In genomic region chr8:105011136-105011535, GRCm38 (mm10) we compare ENCODE assay signal across 16 mouse cellular contexts. TPM values are rescaled to one million over a fixed set of nuclear protein-coding genes. Genes with fewer than 3 reads are reported as not detected.
DNase-seq lines count a peak whose midpoint lies in the region; ATAC-seq and TF ChIP-seq lines count a peak whose summit lies in the region.
"Had no signal": no experiment of that assay in that cellular context is flagged by ENCODE, and none has a peak within 500 bp of the region (broad histone marks: within the 10 kb centered on the region; RNA-seq: fewer than 3 reads in every experiment).

No protein-coding gene starts in this region.

- no peaks in the 10 kb centered on the region for H3K36me3 ChIP-seq in liver, adult 2 months (ENCODE audit: control insufficient read depth, insufficient read depth, low read length)
- H3K36me3 ChIP-seq in liver, embryonic 12.5 days = no peaks in the 10 kb centered on the region
- H3K36me3 ChIP-seq in hindbrain, embryonic 14.5 days (replicated peaks; ENCODE audit: control insufficient read depth, insufficient read depth) = no peaks in the 10 kb centered on the region
- H3K36me3 ChIP-seq in forebrain, embryonic 12.5 days (replicated peaks) = no peaks in the 10 kb centered on the region
- H3K36me3 ChIP-seq: liver, embryonic 13.5 days had no signal

- no peaks in the 10 kb centered on the region for H3K79me2 ChIP-seq in liver, adult 2 months (ENCODE audit: control insufficient read depth, insufficient read depth, low read length)

- ATAC-seq in liver, embryonic 12.5 days = no peak
- peak; percentile 60; the same call in 1 of the 2 replicates for ATAC-seq in megakaryocyte progenitor cell, adult 5-6 weeks (replicated peaks; ENCODE audit: poor library complexity)
- no peak for ATAC-seq in hindbrain, embryonic 14.5 days (ENCODE audit: low FRiP score)
- no peak for ATAC-seq in forebrain, embryonic 12.5 days (ENCODE audit: low FRiP score)
- ATAC-seq: activated CD4-positive, CD25-positive, alpha-beta regulatory T cell, adult 4 months had no signal

- no peak for TF ChIP-seq POLR2A in liver, adult 2 months (IDR thresholded peaks at IDR 0.05; ENCODE audit: extremely low read depth, insufficient read depth, low read length)

- no peak overlapping the region for H3K4me2 ChIP-seq in liver, embryonic 12.5 days
- no peak overlapping the region for H3K4me2 ChIP-seq in hindbrain, embryonic 14.5 days (replicated peaks)
- H3K4me2 ChIP-seq in forebrain, embryonic 12.5 days = no peak overlapping the region
- H3K4me2 ChIP-seq: liver, embryonic 13.5 days had no signal

- no peaks in the 10 kb centered on the region for H3K27me3 ChIP-seq in liver, adult 2 months (ENCODE audit: control insufficient read depth, insufficient read depth, low read length)
- H3K27me3 ChIP-seq in liver, embryonic 12.5 days (replicated peaks) = no peaks in the 10 kb centered on the region
- H3K27me3 ChIP-seq in hindbrain, embryonic 14.5 days (ENCODE audit: control insufficient read depth, insufficient read depth, low read length) = no peaks in the 10 kb centered on the region
- no peaks in the 10 kb centered on the region for H3K27me3 ChIP-seq in forebrain, embryonic 12.5 days
- H3K27me3 ChIP-seq: liver, embryonic 13.5 days had no signal

- H3K4me1 ChIP-seq in liver, adult 2 months (ENCODE audit: control insufficient read depth, insufficient read depth, low read length) = peaks cover 15% of the 10 kb centered on the region
- no peaks in the 10 kb centered on the region for H3K4me1 ChIP-seq in liver, embryonic 12.5 days
- H3K4me1 ChIP-seq in hindbrain, embryonic 14.5 days (replicated peaks; ENCODE audit: control insufficient read depth, insufficient read depth, low read length) = no peaks in the 10 kb centered on the region
- H3K4me1 ChIP-seq in forebrain, embryonic 12.5 days = no peaks in the 10 kb centered on the region
- H3K4me1 ChIP-seq: liver, embryonic 13.5 days; megakaryocyte, embryonic 14.5 days had no signal

- no peak overlapping the region for H3K4me3 ChIP-seq in liver, adult 2 months (ENCODE audit: insufficient read depth, low read depth, low read length)
- H3K4me3 ChIP-seq in liver, embryonic 12.5 days = no peak overlapping the region
- H3K4me3 ChIP-seq in hindbrain, embryonic 14.5 days (replicated peaks; ENCODE audit: low read length) = no peak overlapping the region
- no peak overlapping the region for H3K4me3 ChIP-seq in forebrain, embryonic 12.5 days (replicated peaks)
- H3K4me3 ChIP-seq: liver, embryonic 13.5 days; megakaryocyte, embryonic 14.5 days had no signal

- TF ChIP-seq CTCF in liver, adult 2 months (IDR thresholded peaks at IDR 0.05; ENCODE audit: low read depth, low read length) = peak; percentile 27; the same call in 1 of the 2 replicates

- peak; percentile 28 for DNase-seq in gastrocnemius, adult 18-20 months (ENCODE audit: low spot score)
- DNase-seq in gastrocnemius, adult 8-10 months (ENCODE audit: low spot score in 2 of 2) = no peak
- DNase-seq in liver, adult 2 months (ENCODE audit: extremely low read depth, low read depth, low spot score) = peak; percentile 51
- DNase-seq in R1 (ENCODE audit: low read depth, low spot score) = peak; percentile 20
- DNase-seq in hindbrain, embryonic 14.5 days (ENCODE audit: low spot score) = no peak
- DNase-seq: liver, embryonic 13.5 days had no signal

- 79% methylated on average over 12 of the region's 12 CpGs for WGBS in liver, adult 2 months
- WGBS in liver, embryonic 12.5 days (ENCODE audit: insufficient replicate concordance) = 63% methylated on average over 12 of the region's 12 CpGs
- 82% methylated on average over 12 of the region's 12 CpGs for WGBS in hindbrain, embryonic 14.5 days
- WGBS in forebrain, embryonic 12.5 days = 79% methylated on average over 12 of the region's 12 CpGs

- 0 out of 2 replicates have a peak, but pooled peaks cover 6% of the 10 kb centered on the region for H3K9me3 ChIP-seq in liver, embryonic 12.5 days (replicated peaks)
- H3K9me3 ChIP-seq in hindbrain, embryonic 14.5 days (ENCODE audit: control insufficient read depth, low read length) = no peaks in the 10 kb centered on the region
- no peaks in the 10 kb centered on the region for H3K9me3 ChIP-seq in forebrain, embryonic 12.5 days

- H3K27ac ChIP-seq in liver, adult 2 months (replicated peaks; ENCODE audit: insufficient read depth, low read depth, low read length) = peak overlapping the region; percentile 76
- H3K27ac ChIP-seq in liver, embryonic 12.5 days = no peak overlapping the region
- no peak overlapping the region for H3K27ac ChIP-seq in hindbrain, embryonic 14.5 days
- no peak overlapping the region for H3K27ac ChIP-seq in forebrain, embryonic 12.5 days
- H3K27ac ChIP-seq: liver, embryonic 13.5 days had no signal

- no peak overlapping the region; the same call in 1 of the 2 replicates for H3K9ac ChIP-seq in liver, adult 2 months (ENCODE audit: low read depth, low read length)
- H3K9ac ChIP-seq in liver, embryonic 12.5 days = no peak overlapping the region
- H3K9ac ChIP-seq in hindbrain, embryonic 14.5 days = no peak overlapping the region
- H3K9ac ChIP-seq in forebrain, embryonic 12.5 days = no peak overlapping the region
- H3K9ac ChIP-seq: liver, embryonic 13.5 days had no signal

RNA-seq across cellular contexts. Expression of gene Ces2h, which starts 10.5 kb away (rescaled TPM):
- total RNA-seq in gastrocnemius, adult 18-20 months (2021) = not detected
- not detected for total RNA-seq in gastrocnemius, adult 8-10 months (2022)
- total RNA-seq in liver, adult 2 months (2014; rRNA removed) = 0.07 and 0.18 TPM in 2 replicates
- 0.22 and 0.26 TPM in 2 replicates for polyA plus RNA-seq in liver, adult 2 months (2012; rRNA removed)
- polyA plus RNA-seq in liver, embryonic 12.5 days (2016; fragmentation: Nextera tagmentation; extraction: Ambion mirVana) = not detected in 2 replicates
- total RNA-seq in megakaryocyte progenitor cell, adult 5-6 weeks (2015) = not detected in 2 replicates
- total RNA-seq in megakaryocyte progenitor cell, adult 5-6 weeks (2017) = not detected in 2 replicates
- not detected in 2 replicates for polyA plus RNA-seq in hindbrain, embryonic 14.5 days (2014; fragmentation: Nextera tagmentation; extraction: Ambion mirVana)
- not detected in 2 replicates for polyA plus RNA-seq in forebrain, embryonic 12.5 days (2016; fragmentation: Nextera tagmentation; extraction: Ambion mirVana)
- total RNA-seq: heart, adult 18-20 months; hematopoietic stem cell, adult 5-6 weeks; left cerebral cortex, adult 18-20 months had no signal
- polyA plus RNA-seq: activated CD4-positive, CD25-positive, alpha-beta regulatory T cell, adult 4 months; embryonic facial prominence, embryonic 14.5 days; liver, embryonic 13.5 days had no signal

RNA-seq across cellular contexts. Expression of gene Ces3a, which starts 37.3 kb away (rescaled TPM):
- under 1 TPM in 1 of 2 experiments, not detected in 1; 0.57 TPM for total RNA-seq in gastrocnemius, adult 18-20 months (2021)
- not detected for total RNA-seq in gastrocnemius, adult 8-10 months (2022)
- total RNA-seq in liver, adult 2 months (2014; rRNA removed) = 819 and 925 TPM in 2 replicates
- 768 and 1,045 TPM in 2 replicates for polyA plus RNA-seq in liver, adult 2 months (2012; rRNA removed)
- polyA plus RNA-seq in liver, embryonic 12.5 days (2016; fragmentation: Nextera tagmentation; extraction: Ambion mirVana) = not detected in 2 replicates
- not detected in 2 replicates for total RNA-seq in megakaryocyte progenitor cell, adult 5-6 weeks (2015)
- total RNA-seq in megakaryocyte progenitor cell, adult 5-6 weeks (2017) = not detected in 2 replicates
- polyA plus RNA-seq in hindbrain, embryonic 14.5 days (2014; fragmentation: Nextera tagmentation; extraction: Ambion mirVana) = not detected in 2 replicates
- polyA plus RNA-seq in forebrain, embryonic 12.5 days (2016; fragmentation: Nextera tagmentation; extraction: Ambion mirVana) = not detected in 2 replicates
- total RNA-seq: heart, adult 18-20 months; hematopoietic stem cell, adult 5-6 weeks; left cerebral cortex, adult 18-20 months had no signal
- polyA plus RNA-seq: activated CD4-positive, CD25-positive, alpha-beta regulatory T cell, adult 4 months; embryonic facial prominence, embryonic 14.5 days; large intestine, adult 2 months had no signal

RNA-seq across cellular contexts. Expression of gene Ces2g, which starts 49.6 kb away (rescaled TPM):
- under 1 TPM; 0.40 to 0.50 TPM for total RNA-seq in gastrocnemius, adult 18-20 months (2021)
- total RNA-seq in gastrocnemius, adult 8-10 months (2022) = under 1 TPM; 0.31 to 0.51 (median 0.36) TPM
- 34.6 and 36.9 TPM in 2 replicates for total RNA-seq in liver, adult 2 months (2014; rRNA removed)
- 19.6 and 31.6 TPM in 2 replicates for polyA plus RNA-seq in liver, adult 2 months (2012; rRNA removed)
- polyA plus RNA-seq in liver, embryonic 12.5 days (2016; fragmentation: Nextera tagmentation; extraction: Ambion mirVana) = 7.6 and 7.8 TPM in 2 replicates
- 36.2 and 75.8 TPM in 2 replicates for total RNA-seq in megakaryocyte progenitor cell, adult 5-6 weeks (2015)
- 6.1 and 14.2 TPM in 2 replicates for total RNA-seq in megakaryocyte progenitor cell, adult 5-6 weeks (2017)
- polyA plus RNA-seq in hindbrain, embryonic 14.5 days (2014; fragmentation: Nextera tagmentation; extraction: Ambion mirVana) = 0.07 TPM in 1 of 2 replicates, not detected in the other
- polyA plus RNA-seq in forebrain, embryonic 12.5 days (2016; fragmentation: Nextera tagmentation; extraction: Ambion mirVana) = not detected in 2 replicates

Comparison
In these comparisons a context has a peak if more than half of its experiments do, and no peak if none do; other contexts are left out.
1. DNase-seq: peak in gastrocnemius, adult 18-20 months (single experiment), liver, adult 2 months (single experiment) and R1 (single experiment); none in gastrocnemius, adult 8-10 months (0 of 2) and hindbrain, embryonic 14.5 days (single experiment).
2. RNA of gene Ces3a, which starts 37.3 kb away (total RNA-seq): 819 to 925 TPM in liver, adult 2 months; 0.57 TPM in gastrocnemius, adult 18-20 months, not detected in gastrocnemius, adult 8-10 months and not detected in megakaryocyte progenitor cell, adult 5-6 weeks; every median in the first group is over 100 times any median in the second.
3. RNA of gene Ces2g, which starts 49.6 kb away (total RNA-seq): 6.1 to 75.8 TPM in megakaryocyte progenitor cell, adult 5-6 weeks and 34.6 to 36.9 TPM in liver, adult 2 months; 0.40 to 0.50 TPM in gastrocnemius, adult 18-20 months and 0.31 to 0.51 TPM in gastrocnemius, adult 8-10 months; every median in the first group is over 4 times any median in the second.